10 mouse cellular contexts compared by ENCODE assay signal in the genomic region with DNA sequence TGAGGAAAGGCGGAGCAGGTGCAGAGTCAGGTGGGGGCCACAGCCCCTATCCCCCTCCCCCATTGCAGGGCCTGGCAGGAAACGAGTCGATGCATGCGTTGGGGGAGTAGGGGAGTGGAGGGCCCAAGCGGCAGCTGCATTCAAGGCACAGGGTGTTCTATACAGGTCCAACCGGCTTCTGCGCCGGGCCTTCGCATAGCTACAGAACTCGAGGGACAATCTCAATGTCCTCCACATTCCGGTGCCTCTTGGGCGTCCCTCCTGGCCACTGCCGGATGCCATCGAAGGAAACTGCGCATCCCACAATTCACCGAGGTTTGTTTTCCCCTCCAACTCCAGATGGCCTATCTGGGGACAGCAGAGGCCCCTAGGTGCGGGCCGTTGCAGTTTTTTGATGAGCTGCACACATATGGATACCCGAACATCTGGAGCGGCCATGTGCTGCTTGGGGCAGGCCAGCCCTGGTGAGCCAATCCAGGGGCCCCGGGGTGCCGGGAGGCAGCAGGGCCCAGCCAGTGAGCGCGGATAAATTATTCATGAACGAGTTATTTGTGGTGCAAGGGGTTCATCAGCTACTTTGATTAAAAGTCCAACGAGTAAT.
A peak's percentile ranks its signal among the peaks of the same experiment; 100 is the strongest.
DNase-seq lines count a peak whose midpoint lies in the region; ATAC-seq lines count a peak whose summit lies in the region.
"Had no signal": no experiment of that assay in that cellular context is flagged by ENCODE, and none has a peak within 500 bp of the region (broad histone marks: within the 10 kb centered on the region; RNA-seq: fewer than 3 reads in every experiment).

No protein-coding gene starts in this region.

- peak; percentile 52; the same call in 1 of the 2 replicates for ATAC-seq in embryonic facial prominence, embryonic 12.5 days (ENCODE audit: insufficient number of reproducible peaks, insufficient read depth, low FRiP score, low TSS enrichment)
- no peak for ATAC-seq in megakaryocyte, adult 5-6 weeks (ENCODE audit: poor library complexity, severe bottlenecking)
- ATAC-seq: activated CD4-positive, CD25-positive, alpha-beta regulatory T cell, adult 4 months had no signal

- peaks cover 22% of the 10 kb centered on the region for H3K27me3 ChIP-seq in embryonic facial prominence, embryonic 12.5 days
- H3K27me3 ChIP-seq in limb, embryonic 10.5 days (ENCODE audit: low read depth, poor library complexity, severe bottlenecking), result peaks cover 50% of the 10 kb centered on the region

- H3K9me3 ChIP-seq in embryonic facial prominence, embryonic 12.5 days, result no peaks in the 10 kb centered on the region
- H3K9me3 ChIP-seq in limb, embryonic 10.5 days (replicated peaks), result no peaks in the 10 kb centered on the region
- H3K9me3 ChIP-seq: liver, embryonic 15.5 days had no signal

- no peak overlapping the region for H3K4me3 ChIP-seq in embryonic facial prominence, embryonic 12.5 days
- H3K4me3 ChIP-seq in limb, embryonic 10.5 days, result peak overlapping the region; percentile 24
- H3K4me3 ChIP-seq: liver, embryonic 15.5 days had no signal

- WGBS in embryonic facial prominence, embryonic 12.5 days, result 12% methylated on average over 26 of the region's 26 CpGs
- 10% methylated on average over 26 of the region's 26 CpGs for WGBS in limb, embryonic 10.5 days

- H3K4me1 ChIP-seq in embryonic facial prominence, embryonic 12.5 days, result peaks cover 16% of the 10 kb centered on the region
- H3K4me1 ChIP-seq in limb, embryonic 10.5 days, result peaks cover 34% of the 10 kb centered on the region
- H3K4me1 ChIP-seq: liver, embryonic 15.5 days had no signal

- H3K36me3 ChIP-seq in embryonic facial prominence, embryonic 12.5 days, result no peaks in the 10 kb centered on the region
- no peaks in the 10 kb centered on the region for H3K36me3 ChIP-seq in limb, embryonic 10.5 days
- H3K36me3 ChIP-seq: liver, embryonic 15.5 days had no signal

- H3K27ac ChIP-seq in embryonic facial prominence, embryonic 12.5 days, result no peak overlapping the region
- H3K27ac ChIP-seq in limb, embryonic 10.5 days, result no peak overlapping the region
- H3K27ac ChIP-seq: liver, embryonic 15.5 days had no signal

- DNase-seq in embryo, embryonic 10 days (ENCODE audit: low spot score), result peak; percentile 59
- DNase-seq in embryo, embryonic 9.5 days (ENCODE audit: extremely low spot score), result no peak
- peak; percentile 62 for DNase-seq in limb, embryonic 10.5 days (ENCODE audit: low spot score)
- DNase-seq in retina, embryonic 14.5 days (ENCODE audit: low spot score), result peak; percentile 46
- DNase-seq in adrenal gland, postnatal 25 days, result no peak
- DNase-seq in frontal cortex, adult 2 months (ENCODE audit: extremely low spot score in 1 of 2, low spot score in 1 of 2), result no peak

- H3K4me2 ChIP-seq in embryonic facial prominence, embryonic 12.5 days (replicated peaks), result peak overlapping the region; percentile 18; the same call in 1 of the 2 replicates
- H3K4me2 ChIP-seq: liver, embryonic 15.5 days had no signal

- no peak overlapping the region for H3K9ac ChIP-seq in embryonic facial prominence, embryonic 12.5 days
- H3K9ac ChIP-seq: liver, embryonic 15.5 days had no signal

Comparison
In these comparisons a context has a peak if more than half of its experiments do, and no peak if none do; other contexts are left out.
1. DNase-seq: peak in embryo, embryonic 10 days (single experiment), limb, embryonic 10.5 days (single experiment) and retina, embryonic 14.5 days (single experiment); none in embryo, embryonic 9.5 days (single experiment), adrenal gland, postnatal 25 days (single experiment) and frontal cortex, adult 2 months (0 of 2).